Mouse (Mus musculus): ENCODE data around the gene Tmem120b. TPM values are rescaled to one million over a fixed set of nuclear protein-coding genes. Genes with fewer than 3 reads are reported as not detected.

The Tmem120b gene
- polyA plus RNA-seq, 1 experiment from 2014 or later: 9.3 TPM

GRCm38 (mm10) chr5:123090560-123091306 is 22.5 kb downstream of the Tmem120b start:
- Histone ChIP-seq H3K27me3 (ENCODE audit: control insufficient read depth, insufficient read depth, low read length) (no peaks in the 10 kb centered on the region), H3K36me3 (ENCODE audit: control insufficient read depth, insufficient read depth, low read length) (no peaks in the 10 kb centered on the region), H3K4me3 (ENCODE audit: low read depth, low read length) (no peak overlapping the region), H3K9me3 (ENCODE audit: control insufficient read depth, low read length) (no peaks in the 10 kb centered on the region), H3K4me2 (ENCODE audit: low read depth, severe bottlenecking) (no peak overlapping the region), H3K4me1 (ENCODE audit: control insufficient read depth, insufficient read depth, low read length) (no peaks in the 10 kb centered on the region), H3K27ac (replicated peaks; ENCODE audit: low read depth, low read length) (no peak overlapping the region), H3K9ac (ENCODE audit: low read length) (no peak overlapping the region)
- DNase-seq (ENCODE audit: low spot score) (no peak), ATAC-seq (ENCODE audit: insufficient number of reproducible peaks, low FRiP score, low TSS enrichment, low read depth) (no peak)
- WGBS: 92% methylated on average over 10 of the region's 10 CpGs

GRCm38 (mm10) chr5:123093077-123093633 is 24.9 kb downstream of the Tmem120b start:
- 84% methylated on average over 14 of the region's 14 CpGs for WGBS
- Histone ChIP-seq H3K27ac (replicated peaks; ENCODE audit: low read depth, low read length) (no peak overlapping the region), H3K27me3 (ENCODE audit: control insufficient read depth, insufficient read depth, low read length) (no peaks in the 10 kb centered on the region), H3K9ac (ENCODE audit: low read length) (no peak overlapping the region), H3K4me2 (ENCODE audit: low read depth, severe bottlenecking) (no peak overlapping the region), H3K4me3 (ENCODE audit: low read depth, low read length) (no peak overlapping the region), H3K9me3 (ENCODE audit: control insufficient read depth, low read length) (no peaks in the 10 kb centered on the region), H3K36me3 (ENCODE audit: control insufficient read depth, insufficient read depth, low read length) (no peaks in the 10 kb centered on the region), H3K4me1 (ENCODE audit: control insufficient read depth, insufficient read depth, low read length) (no peaks in the 10 kb centered on the region)
- no peak for ATAC-seq (ENCODE audit: insufficient number of reproducible peaks, low FRiP score, low TSS enrichment, low read depth)
- DNase-seq (ENCODE audit: low spot score): no peak

GRCm38 (mm10) chr5:123094238-123094991 is 26.2 kb downstream of the Tmem120b start:
- Histone ChIP-seq H3K4me2 (ENCODE audit: low read depth, severe bottlenecking) (no peak overlapping the region), H3K4me1 (ENCODE audit: control insufficient read depth, insufficient read depth, low read length) (no peaks in the 10 kb centered on the region), H3K9me3 (ENCODE audit: control insufficient read depth, low read length) (no peaks in the 10 kb centered on the region), H3K36me3 (ENCODE audit: control insufficient read depth, insufficient read depth, low read length) (no peaks in the 10 kb centered on the region), H3K4me3 (ENCODE audit: low read depth, low read length) (no peak overlapping the region), H3K9ac (ENCODE audit: low read length) (no peak overlapping the region), H3K27me3 (ENCODE audit: control insufficient read depth, insufficient read depth, low read length) (no peaks in the 10 kb centered on the region), H3K27ac (replicated peaks; ENCODE audit: low read depth, low read length) (no peak overlapping the region)
- DNase-seq (ENCODE audit: low spot score) (no peak), ATAC-seq (ENCODE audit: insufficient number of reproducible peaks, low FRiP score, low TSS enrichment, low read depth) (no peak)
- WGBS: 87% methylated on average over 25 of the region's 25 CpGs

- Histone ChIP-seq H3K9ac (ENCODE audit: low read length) (no peak overlapping the region), H3K4me1 (ENCODE audit: control insufficient read depth, insufficient read depth, low read length) (no peaks in the 10 kb centered on the region), H3K27ac (replicated peaks; ENCODE audit: low read depth, low read length) (no peak overlapping the region), H3K4me3 (ENCODE audit: low read depth, low read length) (no peak overlapping the region), H3K9me3 (ENCODE audit: control insufficient read depth, low read length) (no peaks in the 10 kb centered on the region), H3K27me3 (ENCODE audit: control insufficient read depth, insufficient read depth, low read length) (no peaks in the 10 kb centered on the region), H3K4me2 (ENCODE audit: low read depth, severe bottlenecking) (no peak overlapping the region), H3K36me3 (ENCODE audit: control insufficient read depth, insufficient read depth, low read length) (no peaks in the 10 kb centered on the region)
- ATAC-seq (ENCODE audit: insufficient number of reproducible peaks, low FRiP score, low TSS enrichment, low read depth) (no peak), DNase-seq (ENCODE audit: low spot score) (no peak)
- 93% methylated on average over 8 of the region's 8 CpGs for WGBS
Observed at GRCm38 (mm10) chr5:123096299-123096698, 28.1 kb downstream of the Tmem120b start.

GRCm38 (mm10) chr5:123098487-123098886 is 30.3 kb downstream of the Tmem120b start:
- H3K9ac ChIP-seq (ENCODE audit: low read length): no peak overlapping the region
- no peak overlapping the region for H3K4me2 ChIP-seq (ENCODE audit: low read depth, severe bottlenecking)
- DNase-seq (ENCODE audit: low spot score): no peak
- no peak overlapping the region for H3K27ac ChIP-seq (replicated peaks; ENCODE audit: low read depth, low read length)
- no peaks in the 10 kb centered on the region for H3K36me3 ChIP-seq (ENCODE audit: control insufficient read depth, insufficient read depth, low read length)
- ATAC-seq (ENCODE audit: insufficient number of reproducible peaks, low FRiP score, low TSS enrichment, low read depth): no peak
- WGBS: 76% methylated on average over 2 of the region's 2 CpGs
- no peaks in the 10 kb centered on the region for H3K27me3 ChIP-seq (ENCODE audit: control insufficient read depth, insufficient read depth, low read length)
- H3K9me3 ChIP-seq (ENCODE audit: control insufficient read depth, low read length): no peaks in the 10 kb centered on the region
- no peaks in the 10 kb centered on the region for H3K4me1 ChIP-seq (ENCODE audit: control insufficient read depth, insufficient read depth, low read length)
- H3K4me3 ChIP-seq (ENCODE audit: low read depth, low read length): no peak overlapping the region

- ATAC-seq (ENCODE audit: insufficient number of reproducible peaks, low FRiP score, low TSS enrichment, low read depth): no peak
- H3K9ac ChIP-seq (ENCODE audit: low read length): no peak overlapping the region
- no peaks in the 10 kb centered on the region for H3K36me3 ChIP-seq (ENCODE audit: control insufficient read depth, insufficient read depth, low read length)
- DNase-seq (ENCODE audit: low spot score): no peak
- H3K27ac ChIP-seq (replicated peaks; ENCODE audit: low read depth, low read length): no peak overlapping the region
- no peak overlapping the region for H3K4me2 ChIP-seq (ENCODE audit: low read depth, severe bottlenecking)
- H3K4me3 ChIP-seq (ENCODE audit: low read depth, low read length): no peak overlapping the region
- 67% methylated on average over 7 of the region's 7 CpGs for WGBS
- H3K27me3 ChIP-seq (ENCODE audit: control insufficient read depth, insufficient read depth, low read length): no peaks in the 10 kb centered on the region
- no peaks in the 10 kb centered on the region for H3K9me3 ChIP-seq (ENCODE audit: control insufficient read depth, low read length)
- no peaks in the 10 kb centered on the region for H3K4me1 ChIP-seq (ENCODE audit: control insufficient read depth, insufficient read depth, low read length)
Observed at GRCm38 (mm10) chr5:123102376-123102775, 34.2 kb downstream of the Tmem120b start.

- Histone ChIP-seq H3K4me1 (ENCODE audit: control insufficient read depth, insufficient read depth, low read length) (no peaks in the 10 kb centered on the region), H3K9ac (ENCODE audit: low read length) (no peak overlapping the region), H3K27ac (replicated peaks; ENCODE audit: low read depth, low read length) (no peak overlapping the region), H3K4me2 (ENCODE audit: low read depth, severe bottlenecking) (no peak overlapping the region), H3K9me3 (ENCODE audit: control insufficient read depth, low read length) (no peaks in the 10 kb centered on the region), H3K36me3 (ENCODE audit: control insufficient read depth, insufficient read depth, low read length) (no peaks in the 10 kb centered on the region), H3K27me3 (ENCODE audit: control insufficient read depth, insufficient read depth, low read length) (no peaks in the 10 kb centered on the region), H3K4me3 (ENCODE audit: low read depth, low read length) (no peak overlapping the region)
- ATAC-seq (ENCODE audit: insufficient number of reproducible peaks, low FRiP score, low TSS enrichment, low read depth) (no peak), DNase-seq (ENCODE audit: low spot score) (no peak)
- WGBS: 74% methylated on average over 8 of the region's 8 CpGs
Observed at GRCm38 (mm10) chr5:123103556-123103955, 35.3 kb downstream of the Tmem120b start.

GRCm38 (mm10) chr5:123104769-123105168 is 36.6 kb downstream of the Tmem120b start:
- Histone ChIP-seq H3K36me3 (ENCODE audit: control insufficient read depth, insufficient read depth, low read length) (no peaks in the 10 kb centered on the region), H3K4me1 (ENCODE audit: control insufficient read depth, insufficient read depth, low read length) (no peaks in the 10 kb centered on the region), H3K27me3 (ENCODE audit: control insufficient read depth, insufficient read depth, low read length) (no peaks in the 10 kb centered on the region), H3K9ac (ENCODE audit: low read length) (no peak overlapping the region), H3K27ac (replicated peaks; ENCODE audit: low read depth, low read length) (no peak overlapping the region), H3K9me3 (ENCODE audit: control insufficient read depth, low read length) (no peaks in the 10 kb centered on the region), H3K4me2 (ENCODE audit: low read depth, severe bottlenecking) (no peak overlapping the region), H3K4me3 (ENCODE audit: low read depth, low read length) (no peak overlapping the region)
- 83% methylated on average over 6 of the region's 6 CpGs for WGBS
- ATAC-seq (ENCODE audit: insufficient number of reproducible peaks, low FRiP score, low TSS enrichment, low read depth) (no peak), DNase-seq (ENCODE audit: low spot score) (no peak)
